Mouse (Mus musculus) midbrain, embryonic 11.5 days (tissue): ENCODE results near the gene Slc16a4. TPM values are rescaled to one million over a fixed set of nuclear protein-coding genes. Genes with fewer than 3 reads are reported as not detected.

ENCODE experiments used
- polyA plus RNA-seq: library from polyadenylated mRNA; unstranded; fragments of >200 nt; fragmentation: Nextera tagmentation; extraction: Ambion mirVana; gene quantifications from 2 replicates; pipeline ENCODE4 v1.2.1, GENCODE M21; 2014

Gene Slc16a4
- polyA plus RNA-seq, 1 experiment from 2014 or later: 2.2 TPM

Other genes with a start within 250 kb of the Slc16a4 start
- 0.18 and 0.28 TPM in 2 replicates for gene Kcna2, start 190.1 kb upstream of the Slc16a4 start, polyA plus RNA-seq
- gene Kcna10, start 108.2 kb upstream of the Slc16a4 start, polyA plus RNA-seq: not detected in 2 replicates
- gene Cym, start 69.5 kb upstream of the Slc16a4 start, polyA plus RNA-seq: not detected in 2 replicates
- not detected in 2 replicates for gene A630076J17Rik, start 60.6 kb upstream of the Slc16a4 start, polyA plus RNA-seq
- 0.07 TPM in 1 of 2 replicates, not detected in the other for gene Prok1, start 51.5 kb upstream of the Slc16a4 start, polyA plus RNA-seq
- 195 and 198 TPM in 2 replicates for gene Lamtor5, start 12.4 kb upstream of the Slc16a4 start, polyA plus RNA-seq
- 19.9 and 20.6 TPM in 2 replicates for gene Rbm15, start 42.4 kb downstream of the Slc16a4 start, polyA plus RNA-seq
- gene Kcnc4, start 168.3 kb downstream of the Slc16a4 start, polyA plus RNA-seq: 0.03 and 0.04 TPM in 2 replicates
- 1.8 and 1.9 TPM in 2 replicates for gene Slc6a17, start 226.8 kb downstream of the Slc16a4 start, polyA plus RNA-seq